Mouse (Mus musculus): ENCODE measurements around the gene Gm20479. TPM values are rescaled to one million over a fixed set of nuclear protein-coding genes. Genes with fewer than 3 reads are reported as not detected.

Gene Gm20479
- polyA plus RNA-seq, 1 experiment from 2014 or later = 0.46 TPM

DNA sequence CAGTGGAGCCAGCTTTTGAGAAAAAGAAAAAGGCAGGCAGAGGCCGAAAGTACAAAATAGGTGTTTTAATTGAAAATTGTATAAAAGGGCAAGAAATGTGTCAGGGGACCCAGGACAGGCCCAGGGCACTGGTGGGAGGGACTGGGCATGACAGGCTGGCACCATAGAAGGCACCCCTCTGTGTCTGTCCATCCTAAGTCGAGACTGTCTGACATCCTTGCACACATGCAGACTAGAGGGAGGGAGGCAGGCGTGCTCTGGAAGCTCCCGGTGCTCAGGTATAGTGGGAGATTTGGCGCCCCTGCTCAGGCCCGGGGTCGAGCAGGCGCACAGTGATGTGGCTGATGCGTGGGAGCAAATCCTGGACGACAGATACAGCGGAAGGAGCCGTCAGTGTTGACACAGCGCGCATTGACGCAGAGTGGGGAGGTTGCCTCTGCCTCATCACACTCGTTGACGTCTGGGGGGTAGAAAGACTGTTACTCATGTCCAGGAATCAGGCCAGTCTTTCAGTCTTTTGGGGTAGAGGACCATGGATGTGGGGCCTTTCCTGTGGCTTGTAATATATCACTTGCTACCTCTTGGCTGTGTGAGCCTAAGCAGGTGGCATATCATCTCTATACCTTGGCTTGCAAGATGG is 52.0 kb downstream of the Gm20479 start:
- H3K27me3 ChIP-seq = no peaks in the 10 kb centered on the region
- no peak for ATAC-seq (replicated peaks)
- 88% methylated on average over 17 of the region's 17 CpGs for WGBS
- no peaks in the 10 kb centered on the region for H3K9me3 ChIP-seq
- no peak overlapping the region for H3K27ac ChIP-seq (replicated peaks)
- H3K4me3 ChIP-seq = no peak overlapping the region
- H3K9ac ChIP-seq (replicated peaks) = no peak overlapping the region
- peaks cover 4% of the 10 kb centered on the region for H3K4me1 ChIP-seq
- no peaks in the 10 kb centered on the region for H3K36me3 ChIP-seq
- no peak overlapping the region for H3K4me2 ChIP-seq (replicated peaks)

Other genes with a start within 250 kb of the Gm20479 start
- gene Cyp2f2, start 237.5 kb downstream of the Gm20479 start, polyA plus RNA-seq (2015; fragmentation: Nextera tagmentation; extraction: Ambion mirVana) = not detected in 2 replicates
- gene Cyp2t4, start 203.7 kb downstream of the Gm20479 start, polyA plus RNA-seq (2015; fragmentation: Nextera tagmentation; extraction: Ambion mirVana) = 0.27 TPM in 2 replicates
- 107 and 109 TPM in 2 replicates for gene Egln2, start 190.6 kb downstream of the Gm20479 start, polyA plus RNA-seq (2015; fragmentation: Nextera tagmentation; extraction: Ambion mirVana)
- gene Rab4b, start 178.5 kb downstream of the Gm20479 start, polyA plus RNA-seq (2015; fragmentation: Nextera tagmentation; extraction: Ambion mirVana) = 79.0 and 86.9 TPM in 2 replicates
- not detected in 2 replicates for gene Gm21983, start 176.3 kb downstream of the Gm20479 start, polyA plus RNA-seq (2015; fragmentation: Nextera tagmentation; extraction: Ambion mirVana)
- 9.4 and 14.8 TPM in 2 replicates for gene Mia, start 176.3 kb downstream of the Gm20479 start, polyA plus RNA-seq (2015; fragmentation: Nextera tagmentation; extraction: Ambion mirVana)
- 3.6 and 3.9 TPM in 2 replicates for gene BC024978, start 161.6 kb downstream of the Gm20479 start, polyA plus RNA-seq (2015; fragmentation: Nextera tagmentation; extraction: Ambion mirVana)
- 228 and 236 TPM in 2 replicates for gene Snrpa, start 161.1 kb downstream of the Gm20479 start, polyA plus RNA-seq (2015; fragmentation: Nextera tagmentation; extraction: Ambion mirVana)
- 6.8 and 7.1 TPM in 2 replicates for gene Itpkc, start 128.8 kb downstream of the Gm20479 start, polyA plus RNA-seq (2015; fragmentation: Nextera tagmentation; extraction: Ambion mirVana)
- 26.1 and 27.8 TPM in 2 replicates for gene Coq8b, start 124.4 kb downstream of the Gm20479 start, polyA plus RNA-seq (2015; fragmentation: Nextera tagmentation; extraction: Ambion mirVana)
- 47.2 and 49.0 TPM in 2 replicates for gene Numbl, start 99.0 kb downstream of the Gm20479 start, polyA plus RNA-seq (2015; fragmentation: Nextera tagmentation; extraction: Ambion mirVana)
- gene Ltbp4, start 19.7 kb downstream of the Gm20479 start, polyA plus RNA-seq (2015; fragmentation: Nextera tagmentation; extraction: Ambion mirVana) = 13.3 and 15.0 TPM in 2 replicates
- 90.2 and 91.5 TPM in 2 replicates for gene Shkbp1, start 1.4 kb downstream of the Gm20479 start, polyA plus RNA-seq (2015; fragmentation: Nextera tagmentation; extraction: Ambion mirVana)
- gene Sptbn4, start 90.3 kb upstream of the Gm20479 start, polyA plus RNA-seq (2015; fragmentation: Nextera tagmentation; extraction: Ambion mirVana) = 2.0 and 2.2 TPM in 2 replicates
- gene Blvrb, start 90.6 kb upstream of the Gm20479 start, polyA plus RNA-seq (2015; fragmentation: Nextera tagmentation; extraction: Ambion mirVana) = 15.8 and 17.1 TPM in 2 replicates
- 13.8 and 14.3 TPM in 2 replicates for gene Sertad3, start 116.3 kb upstream of the Gm20479 start, polyA plus RNA-seq (2015; fragmentation: Nextera tagmentation; extraction: Ambion mirVana)
- 6.4 and 8.3 TPM in 2 replicates for gene Sertad1, start 129.5 kb upstream of the Gm20479 start, polyA plus RNA-seq (2015; fragmentation: Nextera tagmentation; extraction: Ambion mirVana)
- gene Prx, start 141.9 kb upstream of the Gm20479 start, polyA plus RNA-seq (2015; fragmentation: Nextera tagmentation; extraction: Ambion mirVana) = 1.1 and 1.3 TPM in 2 replicates
- 0.42 and 0.43 TPM in 2 replicates for gene Hipk4, start 165.8 kb upstream of the Gm20479 start, polyA plus RNA-seq (2015; fragmentation: Nextera tagmentation; extraction: Ambion mirVana)
- 95.7 and 106 TPM in 2 replicates for gene Pld3, start 195.8 kb upstream of the Gm20479 start, polyA plus RNA-seq (2015; fragmentation: Nextera tagmentation; extraction: Ambion mirVana)
- 36.9 and 38.9 TPM in 2 replicates for gene 2310022A10Rik, start 195.8 kb upstream of the Gm20479 start, polyA plus RNA-seq (2015; fragmentation: Nextera tagmentation; extraction: Ambion mirVana)
- gene Akt2, start 234.1 kb upstream of the Gm20479 start, polyA plus RNA-seq (2015; fragmentation: Nextera tagmentation; extraction: Ambion mirVana) = 94.2 and 97.1 TPM in 2 replicates

Measured in forebrain, embryonic 15.5 days (tissue).